Mouse (Mus musculus): ENCODE results near the gene Pex19. TPM values are rescaled to one million over a fixed set of nuclear protein-coding genes. Genes with fewer than 3 reads are reported as not detected.

Pex19 gene
- polyA plus RNA-seq, 1 experiment from 2014 or later, result 161 TPM

- peak overlapping the region; percentile 76 for H3K4me3 ChIP-seq (ENCODE audit: low read length)
- peaks cover 9% of the 10 kb centered on the region; the same call in 1 of the 2 replicates for H3K36me3 ChIP-seq (ENCODE audit: control insufficient read depth, insufficient read depth, low read length)
- no peaks in the 10 kb centered on the region for H3K27me3 ChIP-seq (replicated peaks; ENCODE audit: control insufficient read depth, insufficient read depth, low read length)
- WGBS, result 0% methylated on average over 40 of the region's 40 CpGs
- no peaks in the 10 kb centered on the region for H3K9me3 ChIP-seq (ENCODE audit: control insufficient read depth, low read length)
- H3K9ac ChIP-seq (ENCODE audit: low read depth, low read length), result peak overlapping the region; percentile 93
- ATAC-seq, result peak; percentile 69
- H3K27ac ChIP-seq (ENCODE audit: low read length), result peak overlapping the region; percentile 90
- peak overlapping the region; percentile 66 for H3K4me2 ChIP-seq (ENCODE audit: low read depth, low read length)
- H3K4me1 ChIP-seq (ENCODE audit: control insufficient read depth, insufficient read depth, low read length), result peaks cover 6% of the 10 kb centered on the region; the same call in 1 of the 2 replicates
These were observed 21.9 kb downstream of the Pex19 start for GRCm38 (mm10) chr1:172148279-172148954.

DNA sequence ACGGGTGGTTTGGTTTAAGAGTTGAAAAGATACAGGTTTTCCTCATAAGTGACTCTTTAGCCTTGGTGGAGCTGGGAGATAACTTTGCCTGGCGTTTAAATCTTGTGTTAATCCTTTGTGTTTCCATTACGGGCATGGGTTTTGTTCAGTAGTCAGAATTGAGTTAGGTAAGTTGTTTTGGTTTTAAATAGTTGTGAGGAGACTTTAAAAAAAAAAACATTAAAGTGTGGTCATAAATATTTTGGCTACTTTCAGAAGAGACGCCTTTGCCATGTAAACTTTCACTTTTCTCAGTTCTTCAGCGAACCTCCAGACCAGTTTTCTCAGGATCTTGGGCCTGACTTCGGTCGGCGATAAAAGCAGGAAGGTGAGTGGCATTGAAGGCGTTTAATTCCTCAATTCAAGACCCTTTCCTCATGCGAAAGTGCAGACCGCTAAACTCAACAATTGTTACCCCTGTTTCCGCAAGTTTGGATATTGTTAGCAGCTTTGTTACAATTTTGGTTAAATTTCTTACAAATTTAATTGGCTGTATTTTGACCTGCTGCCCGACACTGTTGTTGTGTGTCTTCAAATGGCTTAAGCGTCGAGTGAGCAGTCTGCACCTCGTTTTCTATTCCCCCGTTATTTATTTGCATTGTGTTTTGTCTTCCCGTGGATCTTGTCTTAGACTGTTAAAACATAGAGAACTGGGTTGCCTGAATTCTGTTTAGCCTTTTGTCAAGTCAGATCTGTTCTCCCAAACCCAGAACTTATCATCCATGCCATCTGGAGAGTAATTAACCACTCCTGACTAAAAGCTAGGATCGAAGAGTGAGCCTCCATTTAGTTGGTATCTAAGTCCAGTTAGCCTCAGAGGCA is 22.6 kb downstream of the Pex19 start:
- no peak for ATAC-seq
- peak overlapping the region; percentile 90 for H3K27ac ChIP-seq (ENCODE audit: low read length)
- peaks cover 10% of the 10 kb centered on the region; the same call in 1 of the 2 replicates for H3K4me1 ChIP-seq (ENCODE audit: control insufficient read depth, insufficient read depth, low read length)
- H3K27me3 ChIP-seq (replicated peaks; ENCODE audit: control insufficient read depth, insufficient read depth, low read length), result no peaks in the 10 kb centered on the region
- WGBS, result 5% methylated on average over 19 of the region's 19 CpGs
- H3K4me3 ChIP-seq (ENCODE audit: low read length), result peak overlapping the region; percentile 76
- H3K9me3 ChIP-seq (ENCODE audit: control insufficient read depth, low read length), result no peaks in the 10 kb centered on the region
- H3K36me3 ChIP-seq (ENCODE audit: control insufficient read depth, insufficient read depth, low read length), result peaks cover 9% of the 10 kb centered on the region; the same call in 1 of the 2 replicates
- peak overlapping the region; percentile 93 for H3K9ac ChIP-seq (ENCODE audit: low read depth, low read length)
- H3K4me2 ChIP-seq (ENCODE audit: low read depth, low read length), result peak overlapping the region; percentile 66

- 78% methylated on average over 3 of the region's 3 CpGs for WGBS
- no peak overlapping the region for H3K4me3 ChIP-seq (ENCODE audit: low read length)
- H3K27me3 ChIP-seq (replicated peaks; ENCODE audit: control insufficient read depth, insufficient read depth, low read length), result no peaks in the 10 kb centered on the region
- H3K4me1 ChIP-seq (ENCODE audit: control insufficient read depth, insufficient read depth, low read length), result peaks cover 14% of the 10 kb centered on the region; the same call in 1 of the 2 replicates
- no peaks in the 10 kb centered on the region for H3K9me3 ChIP-seq (ENCODE audit: control insufficient read depth, low read length)
- H3K27ac ChIP-seq (ENCODE audit: low read length), result no peak overlapping the region; the same call in 1 of the 2 replicates
- no peak overlapping the region for H3K9ac ChIP-seq (ENCODE audit: low read depth, low read length)
- H3K36me3 ChIP-seq (ENCODE audit: control insufficient read depth, insufficient read depth, low read length), result peaks cover 12% of the 10 kb centered on the region; the same call in 1 of the 2 replicates
- ATAC-seq, result peak; percentile 82
- H3K4me2 ChIP-seq (ENCODE audit: low read depth, low read length), result no peak overlapping the region
These were observed 28.0 kb downstream of the Pex19 start for GRCm38 (mm10) chr1:172154536-172154935.

GRCm38 (mm10) chr1:172155518-172155917 is 29.0 kb downstream of the Pex19 start:
- Histone ChIP-seq H3K4me2 (ENCODE audit: low read depth, low read length) (no peak overlapping the region), H3K27ac (ENCODE audit: low read length) (no peak overlapping the region), H3K36me3 (ENCODE audit: control insufficient read depth, insufficient read depth, low read length) (peaks cover 11% of the 10 kb centered on the region; the same call in 1 of the 2 replicates), H3K9ac (ENCODE audit: low read depth, low read length) (no peak overlapping the region), H3K4me1 (ENCODE audit: control insufficient read depth, insufficient read depth, low read length) (peaks cover 13% of the 10 kb centered on the region; the same call in 1 of the 2 replicates), H3K27me3 (replicated peaks; ENCODE audit: control insufficient read depth, insufficient read depth, low read length) (no peaks in the 10 kb centered on the region), H3K4me3 (ENCODE audit: low read length) (no peak overlapping the region), H3K9me3 (ENCODE audit: control insufficient read depth, low read length) (no peaks in the 10 kb centered on the region)
- no peak for ATAC-seq
- 80% methylated on average over 3 of the region's 3 CpGs for WGBS

GRCm38 (mm10) chr1:172159970-172160369 is 33.4 kb downstream of the Pex19 start:
- H3K9me3 ChIP-seq (ENCODE audit: control insufficient read depth, low read length), result no peaks in the 10 kb centered on the region
- no peak overlapping the region for H3K27ac ChIP-seq (ENCODE audit: low read length)
- no peak overlapping the region for H3K9ac ChIP-seq (ENCODE audit: low read depth, low read length)
- H3K4me3 ChIP-seq (ENCODE audit: low read length), result no peak overlapping the region
- ATAC-seq, result peak; percentile 70; the same call in 1 of the 2 replicates
- H3K4me2 ChIP-seq (ENCODE audit: low read depth, low read length), result no peak overlapping the region
- no peaks in the 10 kb centered on the region for H3K27me3 ChIP-seq (replicated peaks; ENCODE audit: control insufficient read depth, insufficient read depth, low read length)
- no peaks in the 10 kb centered on the region for H3K36me3 ChIP-seq (ENCODE audit: control insufficient read depth, insufficient read depth, low read length)
- H3K4me1 ChIP-seq (ENCODE audit: control insufficient read depth, insufficient read depth, low read length), result peaks cover 10% of the 10 kb centered on the region; the same call in 1 of the 2 replicates
- 22% methylated on average over 4 of the region's 4 CpGs for WGBS

GRCm38 (mm10) chr1:172160508-172160907 is 34.0 kb downstream of the Pex19 start:
- H3K9me3 ChIP-seq (ENCODE audit: control insufficient read depth, low read length), result no peaks in the 10 kb centered on the region
- peaks cover 10% of the 10 kb centered on the region; the same call in 1 of the 2 replicates for H3K4me1 ChIP-seq (ENCODE audit: control insufficient read depth, insufficient read depth, low read length)
- 0 out of 2 replicates have a peak overlapping the region, but pooled peaks have one; percentile 21 for H3K27ac ChIP-seq (ENCODE audit: low read length)
- H3K27me3 ChIP-seq (replicated peaks; ENCODE audit: control insufficient read depth, insufficient read depth, low read length), result no peaks in the 10 kb centered on the region
- ATAC-seq, result peak; percentile 50; the same call in 1 of the 2 replicates
- no peak overlapping the region for H3K9ac ChIP-seq (ENCODE audit: low read depth, low read length)
- no peak overlapping the region for H3K4me3 ChIP-seq (ENCODE audit: low read length)
- H3K4me2 ChIP-seq (ENCODE audit: low read depth, low read length), result no peak overlapping the region
- no peaks in the 10 kb centered on the region for H3K36me3 ChIP-seq (ENCODE audit: control insufficient read depth, insufficient read depth, low read length)

- H3K36me3 ChIP-seq (ENCODE audit: control insufficient read depth, insufficient read depth, low read length), result no peaks in the 10 kb centered on the region; the same call in 1 of the 2 replicates
- no peak for ATAC-seq
- no peak overlapping the region for H3K9ac ChIP-seq (ENCODE audit: low read depth, low read length)
- H3K4me2 ChIP-seq (ENCODE audit: low read depth, low read length), result no peak overlapping the region
- no peak overlapping the region for H3K27ac ChIP-seq (ENCODE audit: low read length)
- WGBS, result 97% methylated on average over 1 of the region's 1 CpGs
- no peak overlapping the region for H3K4me3 ChIP-seq (ENCODE audit: low read length)
- H3K9me3 ChIP-seq (ENCODE audit: control insufficient read depth, low read length), result no peaks in the 10 kb centered on the region
- H3K4me1 ChIP-seq (ENCODE audit: control insufficient read depth, insufficient read depth, low read length), result peaks cover 10% of the 10 kb centered on the region; the same call in 1 of the 2 replicates
- H3K27me3 ChIP-seq (replicated peaks; ENCODE audit: control insufficient read depth, insufficient read depth, low read length), result no peaks in the 10 kb centered on the region
These were observed 35.5 kb downstream of the Pex19 start for GRCm38 (mm10) chr1:172162009-172162408.

GRCm38 (mm10) chr1:172162959-172163358 is 36.4 kb downstream of the Pex19 start:
- no peak overlapping the region for H3K27ac ChIP-seq (ENCODE audit: low read length)

DNA sequence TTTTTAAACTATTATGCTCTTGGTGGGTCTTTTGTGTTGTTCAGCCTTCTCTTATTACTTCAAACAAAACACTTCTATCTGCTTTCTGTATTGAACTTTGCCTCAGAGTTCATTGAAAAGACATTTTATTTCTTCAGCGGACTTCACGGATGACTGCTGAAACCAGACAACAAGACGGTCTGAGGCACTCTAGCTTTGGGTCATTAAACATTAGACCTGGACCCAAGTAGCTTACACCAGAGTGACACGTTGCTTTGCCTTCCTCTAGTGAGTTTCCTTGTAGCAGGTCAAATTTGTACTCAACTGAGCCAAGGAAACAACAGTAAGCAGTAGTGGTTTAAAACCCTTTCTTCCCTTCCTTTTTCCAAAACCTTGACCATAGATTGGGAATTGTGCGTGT is 41.4 kb downstream of the Pex19 start:
- WGBS, result 85% methylated on average over 5 of the region's 5 CpGs
- no peak for ATAC-seq
- H3K36me3 ChIP-seq (ENCODE audit: control insufficient read depth, insufficient read depth, low read length), result peaks cover 18% of the 10 kb centered on the region

More at GRCm38 (mm10) chr1:172162959-172163358, 36.4 kb downstream of the Pex19 start:
- Histone ChIP-seq H3K36me3 (ENCODE audit: control insufficient read depth, insufficient read depth, low read length) (peaks cover 4% of the 10 kb centered on the region), H3K4me1 (ENCODE audit: control insufficient read depth, insufficient read depth, low read length) (peaks cover 10% of the 10 kb centered on the region; the same call in 1 of the 2 replicates), H3K4me2 (ENCODE audit: low read depth, low read length) (no peak overlapping the region), H3K4me3 (ENCODE audit: low read length) (no peak overlapping the region), H3K9me3 (ENCODE audit: control insufficient read depth, low read length) (no peaks in the 10 kb centered on the region), H3K27me3 (replicated peaks; ENCODE audit: control insufficient read depth, insufficient read depth, low read length) (no peaks in the 10 kb centered on the region), H3K9ac (ENCODE audit: low read depth, low read length) (no peak overlapping the region)
- WGBS, result 70% methylated on average over 6 of the region's 6 CpGs
- no peak for ATAC-seq

More for the DNA sequence above, 41.4 kb downstream of the Pex19 start:
- Histone ChIP-seq H3K27me3 (replicated peaks; ENCODE audit: control insufficient read depth, insufficient read depth, low read length) (no peaks in the 10 kb centered on the region), H3K27ac (ENCODE audit: low read length) (no peak overlapping the region), H3K4me3 (ENCODE audit: low read length) (no peak overlapping the region), H3K4me2 (ENCODE audit: low read depth, low read length) (no peak overlapping the region), H3K9ac (ENCODE audit: low read depth, low read length) (no peak overlapping the region), H3K9me3 (ENCODE audit: control insufficient read depth, low read length) (no peaks in the 10 kb centered on the region), H3K4me1 (ENCODE audit: control insufficient read depth, insufficient read depth, low read length) (no peaks in the 10 kb centered on the region)

Measured in intestine, embryonic 16.5 days (tissue).